Mouse (Mus musculus): ENCODE results near the gene Ifrd2.

GRCm38 (mm10) chr9:107540420-107540819 is 47.0 kb upstream of the Ifrd2 start:
- TF ChIP-seq POLR2A (IDR thresholded peaks at IDR 0.05; ENCODE audit: extremely low read depth, insufficient read depth, low read length) (no peak), CTCF (IDR thresholded peaks at IDR 0.05; ENCODE audit: low read depth, low read length) (no peak)

Data from liver, adult 2 months (tissue).